Mouse (Mus musculus) megakaryocyte, embryonic 14.5 days (primary cell): ENCODE measurements at regions not wholly inside any gene's neighbourhood (a gene's known extent, or its start where the extent isn't known, plus 50 kb on each side); places are given as distances from the start of the nearest gene placed in this dataset.

ENCODE experiments used
- H3K27me3 ChIP-seq: replicated peaks from 2 replicates; pipeline ENCODE3; 2012; ENCODE audit warnings: inconsistent platforms
- H3K36me3 ChIP-seq: replicated peaks from 2 replicates; pipeline ENCODE3; 2012; ENCODE audit warnings: low read length, inconsistent platforms, mixed read lengths
- H3K4me1 ChIP-seq: 2 replicates; pipeline ENCODE4 v1.6.1; 2012; ENCODE audit warnings: inconsistent platforms
- H3K4me3 ChIP-seq: replicated peaks from 2 replicates; pipeline ENCODE3; 2012; ENCODE audit warnings: moderate library complexity, mild to moderate bottlenecking, inconsistent platforms
- H3K9me3 ChIP-seq: 2 replicates; pipeline ENCODE4 v1.6.1; 2012; ENCODE audit warnings: inconsistent platforms
- FLI1 ChIP-seq: IDR thresholded peaks from 2 replicates; pipeline ENCODE4 v1.6.1; 2012; ENCODE audit warnings: low read length, inconsistent platforms, mixed read lengths
- GATA1 ChIP-seq: IDR thresholded peaks from 3 replicates; pipeline ENCODE4 v1.6.1; 2012; ENCODE audit warnings: mixed read lengths, low read length, inconsistent platforms, borderline replicate concordance

DNA sequence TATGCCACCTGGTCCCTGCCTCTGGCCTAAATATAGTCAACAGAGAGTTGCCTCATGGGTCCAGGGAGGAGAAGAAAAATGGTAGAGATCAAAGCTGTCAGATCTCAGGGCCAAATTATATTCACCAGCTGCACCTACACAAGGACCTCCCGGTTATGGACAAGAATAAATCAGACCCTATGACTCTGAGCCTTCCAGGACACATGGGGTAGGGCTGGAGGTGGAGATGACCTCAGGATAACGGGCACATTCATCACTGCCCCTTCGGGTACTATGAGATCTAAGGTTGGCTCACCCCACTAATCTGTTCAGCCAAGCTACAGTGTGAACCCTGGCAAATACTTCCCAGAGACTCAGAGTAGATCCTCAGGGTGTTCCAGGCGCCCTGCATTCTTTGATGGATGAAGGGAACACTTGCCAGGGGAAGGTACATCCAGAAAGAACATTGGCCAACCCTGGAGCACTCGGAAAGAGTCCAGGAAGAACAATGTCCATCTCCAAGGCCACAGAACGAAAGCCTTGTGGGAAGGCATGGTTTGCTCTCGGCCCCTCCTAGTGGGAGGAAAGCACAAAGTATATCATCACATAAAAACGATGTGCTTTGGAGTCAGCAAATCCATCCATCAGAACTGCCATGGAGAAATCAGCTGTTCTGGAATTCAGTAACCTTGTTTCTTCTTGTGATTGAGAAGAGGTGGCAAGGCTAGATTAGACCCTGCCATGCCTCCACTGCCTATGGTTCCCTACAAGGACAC lies 191.2 kb upstream of the Rag2 start:
- Histone ChIP-seq H3K9me3 (no peaks in the 10 kb centered on the region), H3K27me3 (no peaks in the 10 kb centered on the region), H3K4me3 (no peak overlapping the region), H3K4me1 (no peaks in the 10 kb centered on the region), H3K36me3 (no peaks in the 10 kb centered on the region)
- TF ChIP-seq GATA1 (no peak), FLI1 (no peak)

DNA sequence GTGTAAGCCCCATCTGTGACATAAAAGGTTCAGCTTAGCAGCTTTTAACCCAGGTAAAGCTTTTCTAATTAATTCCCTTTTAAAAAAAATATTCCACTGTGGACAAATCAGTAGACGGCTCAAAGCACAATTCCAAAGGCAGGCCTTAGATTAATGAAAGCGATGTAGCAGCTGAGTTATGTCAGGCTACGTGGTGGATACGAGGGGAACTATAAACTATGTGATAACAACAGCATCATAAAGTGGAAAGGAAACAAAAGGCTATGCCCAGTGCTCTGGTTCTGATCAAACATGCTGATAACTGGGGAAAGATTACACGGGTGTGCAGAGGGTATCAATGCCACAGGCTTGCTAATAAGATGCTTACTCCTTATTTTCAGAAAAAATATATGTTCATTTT lies 184.3 kb upstream of the Rag2 start:
- TF ChIP-seq GATA1 (no peak), FLI1 (no peak)
- Histone ChIP-seq H3K4me3 (no peak overlapping the region), H3K9me3 (0 out of 2 replicates have a peak, but pooled peaks cover 2% of the 10 kb centered on the region), H3K4me1 (no peaks in the 10 kb centered on the region), H3K27me3 (no peaks in the 10 kb centered on the region), H3K36me3 (no peaks in the 10 kb centered on the region)

DNA sequence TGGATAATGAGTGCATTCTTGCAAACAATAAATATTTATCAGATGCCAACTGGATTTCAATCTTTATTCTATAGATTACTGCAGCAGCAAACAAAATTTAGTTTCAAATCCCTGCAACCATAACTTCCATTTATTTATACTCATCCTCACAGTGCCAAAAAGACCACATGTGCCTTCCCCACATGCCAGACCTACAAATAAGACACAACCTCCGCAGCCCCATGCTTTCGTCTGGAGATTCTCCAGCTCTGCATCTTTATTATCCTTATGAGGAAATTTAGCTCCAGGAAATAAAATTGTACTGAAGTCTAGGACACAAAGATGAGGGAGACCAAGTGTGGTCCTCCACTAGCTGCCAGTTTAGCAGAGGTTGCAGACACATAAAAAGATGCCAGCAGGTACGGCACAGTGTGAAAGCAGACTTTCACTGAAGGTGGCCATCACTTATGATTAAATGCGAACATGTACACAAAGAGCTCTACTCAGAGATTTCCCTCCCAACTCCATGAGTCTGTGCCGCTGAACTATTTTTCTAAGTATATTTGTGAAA lies 183.4 kb upstream of the Rag2 start:
- H3K27me3 ChIP-seq: no peaks in the 10 kb centered on the region
- H3K36me3 ChIP-seq: no peaks in the 10 kb centered on the region
- H3K4me3 ChIP-seq: no peak overlapping the region
- TF ChIP-seq FLI1: no peak
- 0 out of 2 replicates have a peak, but pooled peaks cover 2% of the 10 kb centered on the region for H3K9me3 ChIP-seq
- no peaks in the 10 kb centered on the region for H3K4me1 ChIP-seq

DNA sequence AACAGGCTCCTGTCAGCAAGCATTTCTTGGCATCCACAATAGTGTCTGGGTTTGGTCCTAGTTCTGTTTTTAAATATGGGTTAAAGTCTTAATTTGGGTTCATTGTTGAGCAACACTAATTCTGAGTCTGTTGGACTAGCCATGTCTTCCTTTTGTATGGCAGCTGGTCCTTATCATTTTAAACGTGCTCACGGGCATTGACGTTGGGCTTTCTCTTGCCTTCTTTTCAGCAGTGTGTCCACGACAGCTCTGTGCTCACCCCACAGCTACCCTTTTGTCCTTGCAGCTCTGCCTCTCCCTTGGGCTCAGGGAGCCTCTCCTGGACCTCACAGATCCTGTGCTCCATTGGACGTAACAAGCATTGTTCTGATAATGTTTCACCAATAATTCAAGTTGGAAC lies 168.9 kb upstream of the Rag2 start:
- Histone ChIP-seq H3K4me3 (no peak overlapping the region), H3K36me3 (no peaks in the 10 kb centered on the region), H3K27me3 (no peaks in the 10 kb centered on the region), H3K9me3 (no peaks in the 10 kb centered on the region), H3K4me1 (no peaks in the 10 kb centered on the region)
- TF ChIP-seq GATA1 (no peak), FLI1 (no peak)

DNA sequence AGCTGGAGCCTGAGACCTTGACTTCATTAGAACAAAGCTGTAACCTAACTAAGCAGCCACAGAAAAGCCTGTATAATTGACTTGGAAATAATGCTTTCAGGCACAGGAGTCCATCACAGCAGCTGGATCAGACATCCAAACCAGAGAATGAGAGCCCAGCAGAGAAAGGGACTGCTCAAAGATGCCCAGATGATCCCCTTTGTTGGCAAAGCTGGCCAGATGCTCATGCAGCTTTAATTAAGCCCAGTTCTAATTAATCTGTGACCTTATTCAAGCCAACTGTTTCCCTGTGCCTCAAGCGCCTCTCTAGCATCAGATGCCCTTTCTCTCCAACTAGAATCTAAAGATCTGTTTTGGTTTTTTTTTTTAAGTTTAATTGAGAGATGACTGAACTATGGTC lies 165.6 kb upstream of the Rag2 start:
- no peaks in the 10 kb centered on the region for H3K9me3 ChIP-seq
- H3K4me3 ChIP-seq: no peak overlapping the region
- no peaks in the 10 kb centered on the region for H3K4me1 ChIP-seq
- peaks cover 4% of the 10 kb centered on the region for H3K27me3 ChIP-seq
- no peaks in the 10 kb centered on the region for H3K36me3 ChIP-seq
- no peak for TF ChIP-seq GATA1
- TF ChIP-seq FLI1: no peak

DNA sequence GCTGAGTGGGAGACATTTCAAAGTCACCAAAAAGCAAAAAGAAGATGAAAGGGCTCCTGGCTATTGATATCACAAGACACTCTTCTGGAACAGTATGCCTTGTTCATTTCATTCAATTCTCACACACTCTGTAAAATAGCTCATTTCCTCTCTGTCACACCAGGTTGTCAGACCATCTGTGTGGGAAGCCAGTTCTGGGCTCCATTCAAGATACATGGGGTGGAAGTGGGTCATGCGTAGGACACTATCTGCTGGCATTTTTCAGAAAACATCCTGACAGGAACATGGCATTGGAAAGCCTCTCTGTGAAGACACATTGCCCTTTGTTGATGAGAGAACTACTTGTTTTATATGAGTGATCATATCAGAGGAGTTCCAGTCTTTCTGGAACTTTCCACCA lies 162.1 kb upstream of the Rag2 start:
- Histone ChIP-seq H3K36me3 (no peaks in the 10 kb centered on the region), H3K4me3 (no peak overlapping the region), H3K27me3 (peaks cover 4% of the 10 kb centered on the region), H3K9me3 (no peaks in the 10 kb centered on the region), H3K4me1 (no peaks in the 10 kb centered on the region)
- TF ChIP-seq GATA1 (no peak), FLI1 (no peak)

DNA sequence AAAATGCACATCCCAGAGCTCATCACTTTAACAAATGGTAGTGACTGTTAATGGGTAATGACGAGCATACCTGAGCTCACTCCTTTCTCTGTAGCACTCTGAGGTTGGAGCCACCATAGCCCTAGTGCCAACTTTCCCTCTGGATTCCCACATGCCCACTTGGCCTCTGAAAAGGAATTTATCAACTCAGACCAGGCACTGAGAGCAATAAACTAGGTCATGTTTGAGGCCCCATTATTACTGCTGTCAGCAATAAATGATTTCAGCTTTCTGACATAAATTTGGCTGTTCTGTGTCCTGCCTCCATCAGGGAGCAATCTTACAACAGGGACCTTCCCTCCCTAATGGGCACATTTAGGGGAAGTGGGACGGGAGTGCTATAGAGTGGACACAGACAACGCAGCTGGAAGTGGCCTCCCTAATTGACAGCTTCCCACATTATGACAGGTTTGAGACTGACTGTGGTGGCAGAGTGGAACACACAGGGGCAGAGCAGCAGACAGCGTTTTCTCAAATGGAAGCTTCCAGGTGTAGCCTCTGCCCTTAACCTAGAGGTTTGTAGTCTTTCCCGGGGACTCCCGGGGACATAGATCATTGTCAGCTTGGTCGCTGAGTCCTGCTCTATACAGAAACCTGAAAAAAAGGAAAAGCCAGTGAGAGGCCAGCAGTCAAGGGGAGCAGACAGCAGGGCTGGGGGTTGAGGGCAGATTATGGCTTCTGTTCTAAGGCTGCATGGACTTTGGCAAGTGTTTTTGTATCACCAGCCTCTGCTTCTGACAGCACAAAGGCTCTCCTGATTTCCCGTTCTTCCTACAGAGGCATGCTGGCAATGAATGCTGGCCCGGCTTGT lies 160.0 kb upstream of the Rag2 start:
- Histone ChIP-seq H3K27me3 (peaks cover 4% of the 10 kb centered on the region), H3K36me3 (no peaks in the 10 kb centered on the region), H3K4me3 (no peak overlapping the region), H3K9me3 (no peaks in the 10 kb centered on the region), H3K4me1 (no peaks in the 10 kb centered on the region)
- TF ChIP-seq GATA1 (no peak), FLI1 (no peak)

DNA sequence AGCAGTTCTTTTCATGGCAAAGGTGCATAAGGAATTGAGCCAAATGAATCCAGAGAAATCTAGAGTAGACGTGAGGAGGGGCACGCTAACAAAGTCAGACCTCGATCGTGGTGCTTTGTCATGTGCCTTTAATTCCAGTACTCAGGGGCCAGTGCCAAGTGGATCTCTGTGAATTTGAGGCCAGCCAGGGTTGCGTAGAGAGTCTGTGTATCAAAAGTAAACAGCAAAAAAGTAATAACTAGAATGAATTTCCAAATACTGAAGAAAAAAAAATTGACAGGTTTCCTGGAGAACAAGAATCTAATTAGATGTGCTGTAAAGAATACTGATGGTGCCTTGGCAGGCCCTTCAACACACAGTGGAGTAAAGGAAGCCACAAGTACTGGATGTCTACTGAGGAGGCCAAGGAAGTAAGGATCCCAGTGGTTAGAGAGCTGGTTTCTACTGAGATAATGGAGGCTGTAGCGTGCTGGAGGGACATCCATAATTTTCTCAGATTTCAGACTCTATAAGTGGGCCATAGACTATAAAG lies 153.9 kb upstream of the Rag2 start:
- H3K4me1 ChIP-seq: no peaks in the 10 kb centered on the region
- no peaks in the 10 kb centered on the region for H3K27me3 ChIP-seq
- H3K36me3 ChIP-seq: no peaks in the 10 kb centered on the region
- TF ChIP-seq FLI1 (no peak), GATA1 (no peak)
- H3K9me3 ChIP-seq: no peaks in the 10 kb centered on the region
- no peak overlapping the region for H3K4me3 ChIP-seq

DNA sequence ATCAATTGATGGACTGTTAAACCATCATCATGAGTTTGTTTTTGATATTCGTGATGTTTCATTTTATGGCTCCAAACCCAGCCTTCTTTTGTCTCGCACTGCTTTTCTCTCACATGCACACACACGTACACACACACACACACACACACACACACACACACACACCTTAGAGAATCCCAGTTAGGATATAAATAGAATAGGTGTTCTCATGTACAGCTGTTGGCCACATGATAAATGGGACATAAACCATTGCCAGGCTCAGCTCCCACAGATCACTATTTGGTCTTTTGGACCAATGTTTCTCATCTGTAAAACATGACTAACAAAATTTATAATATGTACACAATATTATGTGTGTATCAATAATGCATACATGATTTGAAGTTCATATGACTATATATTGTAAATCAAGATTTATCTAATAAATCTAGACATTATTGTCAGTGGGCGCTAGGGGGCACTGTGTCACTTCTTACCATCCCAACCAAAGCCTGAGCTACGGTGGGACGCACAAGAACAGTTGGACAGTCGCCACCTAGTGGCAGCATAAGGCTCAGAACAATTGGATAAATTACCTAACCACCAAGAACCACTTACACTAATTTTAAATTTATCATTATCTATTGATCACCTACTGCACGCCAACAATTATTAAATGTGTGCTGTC lies 151.9 kb upstream of the Rag2 start:
- Histone ChIP-seq H3K27me3 (no peaks in the 10 kb centered on the region), H3K9me3 (no peaks in the 10 kb centered on the region), H3K36me3 (no peaks in the 10 kb centered on the region), H3K4me1 (no peaks in the 10 kb centered on the region), H3K4me3 (no peak overlapping the region)
- no peak for TF ChIP-seq GATA1
- TF ChIP-seq FLI1: no peak
